Mouse (Mus musculus) megakaryocyte, embryonic 14.5 days (primary cell): ENCODE data around the gene Gm21988.

Experiments used
- FLI1 ChIP-seq: IDR thresholded peaks from 2 replicates; pipeline ENCODE4 v1.6.1; 2012; ENCODE audit warnings: low read length, inconsistent platforms, mixed read lengths
- GATA1 ChIP-seq: IDR thresholded peaks from 3 replicates; pipeline ENCODE4 v1.6.1; 2012; ENCODE audit warnings: mixed read lengths, low read length, inconsistent platforms, borderline replicate concordance

GRCm38 (mm10) chr11:70289236-70289635 is 49.6 kb upstream of the Gm21988 start:
- TF ChIP-seq FLI1 = no peak
- no peak for TF ChIP-seq GATA1
